Mouse (Mus musculus): ENCODE measurements around the gene Erp29. TPM values are rescaled to one million over a fixed set of nuclear protein-coding genes. Genes with fewer than 3 reads are reported as not detected.
A peak's percentile ranks its signal among the peaks of the same experiment; 100 is the strongest.

Gene Erp29
- polyA plus RNA-seq, 1 experiment: 77.8 TPM

GRCm38 (mm10) chr5:121474610-121475009 lies 22.3 kb upstream of the Erp29 start:
- DNase-seq: peak; percentile 53
- Histone ChIP-seq H3K4me1 (ENCODE audit: control insufficient read depth, insufficient read depth, low read length) (no peaks in the 10 kb centered on the region; the same call in 1 of the 2 replicates), H3K27ac (ENCODE audit: insufficient read depth, low read depth, low read length) (peak overlapping the region; percentile 91; the same call in 1 of the 2 replicates), H3K36me3 (ENCODE audit: control insufficient read depth, insufficient read depth, low read length) (no peaks in the 10 kb centered on the region; the same call in 1 of the 2 replicates), H3K4me3 (ENCODE audit: insufficient read depth, low read depth, low read length) (no peak overlapping the region), H3K27me3 (replicated peaks; ENCODE audit: control insufficient read depth, insufficient read depth, low read length) (no peaks in the 10 kb centered on the region)
- TF ChIP-seq CTCF (conservative IDR thresholded peaks at IDR 0.05; ENCODE audit: insufficient read depth, insufficient read length, low read depth, low read length) (no peak), POLR2A (IDR thresholded peaks at IDR 0.05; ENCODE audit: low read depth, low read length) (no peak)
- WGBS: 43% methylated on average over 7 of the region's 7 CpGs

GRCm38 (mm10) chr5:121472411-121472810 lies 20.1 kb upstream of the Erp29 start:
- Histone ChIP-seq H3K36me3 (ENCODE audit: control insufficient read depth, insufficient read depth, low read length) (no peaks in the 10 kb centered on the region; the same call in 1 of the 2 replicates), H3K4me1 (ENCODE audit: control insufficient read depth, insufficient read depth, low read length) (no peaks in the 10 kb centered on the region; the same call in 1 of the 2 replicates), H3K27me3 (replicated peaks; ENCODE audit: control insufficient read depth, insufficient read depth, low read length) (no peaks in the 10 kb centered on the region), H3K4me3 (ENCODE audit: insufficient read depth, low read depth, low read length) (no peak overlapping the region), H3K27ac (ENCODE audit: insufficient read depth, low read depth, low read length) (no peak overlapping the region)
- no peak for DNase-seq
- 92% methylated on average over 2 of the region's 2 CpGs for WGBS
- TF ChIP-seq POLR2A (IDR thresholded peaks at IDR 0.05; ENCODE audit: low read depth, low read length): no peak
- no peak for TF ChIP-seq CTCF (conservative IDR thresholded peaks at IDR 0.05; ENCODE audit: insufficient read depth, insufficient read length, low read depth, low read length)

- Histone ChIP-seq H3K36me3 (ENCODE audit: control insufficient read depth, insufficient read depth, low read length) (no peaks in the 10 kb centered on the region; the same call in 1 of the 2 replicates), H3K27me3 (replicated peaks; ENCODE audit: control insufficient read depth, insufficient read depth, low read length) (no peaks in the 10 kb centered on the region), H3K27ac (ENCODE audit: insufficient read depth, low read depth, low read length) (no peak overlapping the region), H3K4me3 (ENCODE audit: insufficient read depth, low read depth, low read length) (no peak overlapping the region), H3K4me1 (ENCODE audit: control insufficient read depth, insufficient read depth, low read length) (no peaks in the 10 kb centered on the region)
- no peak for DNase-seq
- WGBS: 37% methylated on average over 3 of the region's 3 CpGs
- TF ChIP-seq POLR2A (IDR thresholded peaks at IDR 0.05; ENCODE audit: low read depth, low read length) (no peak), CTCF (conservative IDR thresholded peaks at IDR 0.05; ENCODE audit: insufficient read depth, insufficient read length, low read depth, low read length) (no peak)
Measured at GRCm38 (mm10) chr5:121469566-121469965, 17.3 kb upstream of the Erp29 start.

- TF ChIP-seq CTCF (conservative IDR thresholded peaks at IDR 0.05; ENCODE audit: insufficient read depth, insufficient read length, low read depth, low read length): no peak
- no peak for TF ChIP-seq POLR2A (IDR thresholded peaks at IDR 0.05; ENCODE audit: low read depth, low read length)
- H3K27me3 ChIP-seq (replicated peaks; ENCODE audit: control insufficient read depth, insufficient read depth, low read length): no peaks in the 10 kb centered on the region
- H3K4me3 ChIP-seq (ENCODE audit: insufficient read depth, low read depth, low read length): peak overlapping the region; percentile 56
- H3K36me3 ChIP-seq (ENCODE audit: control insufficient read depth, insufficient read depth, low read length): no peaks in the 10 kb centered on the region
- DNase-seq: peak; percentile 57
- H3K27ac ChIP-seq (ENCODE audit: insufficient read depth, low read depth, low read length): peak overlapping the region; percentile 98
- 24% methylated on average over 5 of the region's 5 CpGs for WGBS
- H3K4me1 ChIP-seq (ENCODE audit: control insufficient read depth, insufficient read depth, low read length): peaks cover 3% of the 10 kb centered on the region; the same call in 1 of the 2 replicates
Measured at GRCm38 (mm10) chr5:121463601-121464250, 11.4 kb upstream of the Erp29 start.

GRCm38 (mm10) chr5:121462967-121463366 lies 10.7 kb upstream of the Erp29 start:
- Histone ChIP-seq H3K36me3 (ENCODE audit: control insufficient read depth, insufficient read depth, low read length) (no peaks in the 10 kb centered on the region), H3K4me1 (ENCODE audit: control insufficient read depth, insufficient read depth, low read length) (peaks cover 3% of the 10 kb centered on the region; the same call in 1 of the 2 replicates), H3K27me3 (replicated peaks; ENCODE audit: control insufficient read depth, insufficient read depth, low read length) (no peaks in the 10 kb centered on the region), H3K27ac (ENCODE audit: insufficient read depth, low read depth, low read length) (peak overlapping the region; percentile 98), H3K4me3 (ENCODE audit: insufficient read depth, low read depth, low read length) (peak overlapping the region; percentile 56)
- WGBS: 40% methylated on average over 5 of the region's 5 CpGs
- no peak for TF ChIP-seq CTCF (conservative IDR thresholded peaks at IDR 0.05; ENCODE audit: insufficient read depth, insufficient read length, low read depth, low read length)
- TF ChIP-seq POLR2A (IDR thresholded peaks at IDR 0.05; ENCODE audit: low read depth, low read length): peak; percentile 18
- DNase-seq: peak; percentile 86

- Histone ChIP-seq H3K4me1 (ENCODE audit: control insufficient read depth, insufficient read depth, low read length) (peaks cover 3% of the 10 kb centered on the region; the same call in 1 of the 2 replicates), H3K4me3 (ENCODE audit: insufficient read depth, low read depth, low read length) (no peak overlapping the region), H3K27ac (ENCODE audit: insufficient read depth, low read depth, low read length) (no peak overlapping the region), H3K27me3 (replicated peaks; ENCODE audit: control insufficient read depth, insufficient read depth, low read length) (no peaks in the 10 kb centered on the region), H3K36me3 (ENCODE audit: control insufficient read depth, insufficient read depth, low read length) (no peaks in the 10 kb centered on the region)
- 62% methylated on average over 1 of the region's 1 CpGs for WGBS
- TF ChIP-seq CTCF (conservative IDR thresholded peaks at IDR 0.05; ENCODE audit: insufficient read depth, insufficient read length, low read depth, low read length): no peak
- no peak for TF ChIP-seq POLR2A (IDR thresholded peaks at IDR 0.05; ENCODE audit: low read depth, low read length)
- DNase-seq: no peak
Measured at GRCm38 (mm10) chr5:121462171-121462502, 9.8 kb upstream of the Erp29 start.

GRCm38 (mm10) chr5:121461339-121462170 lies 9.2 kb upstream of the Erp29 start:
- no peak for TF ChIP-seq POLR2A (IDR thresholded peaks at IDR 0.05; ENCODE audit: low read depth, low read length)
- TF ChIP-seq CTCF (conservative IDR thresholded peaks at IDR 0.05; ENCODE audit: insufficient read depth, insufficient read length, low read depth, low read length): no peak
- no peak overlapping the region for H3K27ac ChIP-seq (ENCODE audit: insufficient read depth, low read depth, low read length)
- H3K4me1 ChIP-seq (ENCODE audit: control insufficient read depth, insufficient read depth, low read length): peaks cover 3% of the 10 kb centered on the region; the same call in 1 of the 2 replicates
- 69% methylated on average over 4 of the region's 4 CpGs for WGBS
- H3K36me3 ChIP-seq (ENCODE audit: control insufficient read depth, insufficient read depth, low read length): no peaks in the 10 kb centered on the region
- no peaks in the 10 kb centered on the region for H3K27me3 ChIP-seq (replicated peaks; ENCODE audit: control insufficient read depth, insufficient read depth, low read length)
- no peak for DNase-seq
- no peak overlapping the region for H3K4me3 ChIP-seq (ENCODE audit: insufficient read depth, low read depth, low read length)

All from kidney, adult 2 months (tissue).